Mouse (Mus musculus) cerebellum, adult 9-10 months (tissue): Measurements from ENCODE around the gene Snrk.
"Not testable (repeated sequence)": the region's sequence is repeated elsewhere in the genome, so short reads cannot be mapped to it uniquely, and the experiment has no call there.

Experiments
- DNase-seq: peaks from one replicate; pipeline ENCODE4 v3.0.0; 2022

Gene Snrk

GRCm38 (mm10) chr9:122146124-122146870, 29.2 kb downstream of the Snrk start:
- DNase-seq, result no peak

GRCm38 (mm10) chr9:122148356-122148755, 31.3 kb downstream of the Snrk start:
- no peak for DNase-seq

- DNase-seq, result no peak
These were observed 33.1 kb downstream of the Snrk start for GRCm38 (mm10) chr9:122149997-122150826.

- DNase-seq, result no peak
These were observed 35.0 kb downstream of the Snrk start for GRCm38 (mm10) chr9:122152063-122152462.

- DNase-seq, result no peak
These were observed 35.4 kb downstream of the Snrk start for GRCm38 (mm10) chr9:122152501-122152900.

GRCm38 (mm10) chr9:122153436-122153835, 36.4 kb downstream of the Snrk start:
- DNase-seq, result no peak

GRCm38 (mm10) chr9:122155193-122155592, 38.1 kb downstream of the Snrk start:
- no peak for DNase-seq

- DNase-seq, result no peak
These were observed 39.5 kb downstream of the Snrk start for GRCm38 (mm10) chr9:122156389-122157078.

- no peak for DNase-seq
These were observed 40.0 kb downstream of the Snrk start for GRCm38 (mm10) chr9:122157079-122157441.

GRCm38 (mm10) chr9:122164535-122164934, 47.5 kb downstream of the Snrk start:
- no peak for DNase-seq

- DNase-seq, result not testable (repeated sequence)
These were observed 50.7 kb downstream of the Snrk start for GRCm38 (mm10) chr9:122167719-122168118.

- peak; percentile 86 for DNase-seq
These were observed 52.8 kb downstream of the Snrk start for GRCm38 (mm10) chr9:122169901-122170300.

GRCm38 (mm10) chr9:122172612-122173186, 55.6 kb downstream of the Snrk start:
- no peak for DNase-seq

GRCm38 (mm10) chr9:122173405-122174233, 56.6 kb downstream of the Snrk start:
- DNase-seq, result no peak

GRCm38 (mm10) chr9:122174723-122175122, 57.7 kb downstream of the Snrk start:
- DNase-seq, result no peak

- no peak for DNase-seq
These were observed 60.5 kb downstream of the Snrk start for GRCm38 (mm10) chr9:122177256-122178220.

- DNase-seq, result no peak
These were observed 61.4 kb downstream of the Snrk start for GRCm38 (mm10) chr9:122178427-122178826.

- DNase-seq, result no peak
These were observed 63.0 kb downstream of the Snrk start for GRCm38 (mm10) chr9:122180105-122180504.

GRCm38 (mm10) chr9:122183074-122183473, 66.0 kb downstream of the Snrk start:
- DNase-seq, result no peak

- no peak for DNase-seq
These were observed 67.3 kb downstream of the Snrk start for GRCm38 (mm10) chr9:122184329-122184728.

- DNase-seq, result peak; percentile 90
These were observed 68.0 kb downstream of the Snrk start for GRCm38 (mm10) chr9:122185061-122185460.
